Mouse (Mus musculus): ENCODE measurements at regions not wholly inside any gene's neighbourhood (a gene's known extent, or its start where the extent isn't known, plus 50 kb on each side); places are given as distances from the start of the nearest gene placed in this dataset.

- Histone ChIP-seq H3K36me3 (ENCODE audit: control insufficient read depth, insufficient read depth, low read length) (no peaks in the 10 kb centered on the region), H3K27ac (replicated peaks in 1 of 2; ENCODE audit: control insufficient read depth in 1 of 2, insufficient read depth in 1 of 2, low read depth in 2 of 2, low read length in 2 of 2) (no peak overlapping the region), H3K9me3 (ENCODE audit: control insufficient read depth, low read length) (no peaks in the 10 kb centered on the region), H3K4me1 (ENCODE audit: control insufficient read depth in 2 of 2, insufficient read depth in 2 of 2, low read length in 2 of 2) (peaks cover 22 to 25% of the 10 kb centered on the region in 2 experiments), H3K9ac (ENCODE audit: low read length) (no peak overlapping the region), H3K27me3 (ENCODE audit: control insufficient read depth, insufficient read depth, low read length) (no peaks in the 10 kb centered on the region), H3K4me2 (ENCODE audit: low read length) (no peak overlapping the region; the same call in 1 of the 2 replicates), H3K4me3 (ENCODE audit: control insufficient read depth in 1 of 2, insufficient read depth in 1 of 2, low read depth in 1 of 2, low read length in 2 of 2) (no peak overlapping the region)
- ATAC-seq (ENCODE audit: insufficient number of reproducible peaks, insufficient read depth, low FRiP score, low read depth), result no peak
- WGBS, result 12% methylated on average over 6 of the region's 6 CpGs
Measured at GRCm38 (mm10) chr11:89185862-89186261, 112.2 kb downstream of the Gm525 start.

GRCm38 (mm10) chr11:89181471-89181870 lies 107.8 kb downstream of the Gm525 start:
- H3K9ac ChIP-seq (ENCODE audit: low read length), result no peak overlapping the region
- ATAC-seq (ENCODE audit: insufficient number of reproducible peaks, insufficient read depth, low FRiP score, low read depth), result no peak
- H3K4me1 ChIP-seq (ENCODE audit: control insufficient read depth in 2 of 2, insufficient read depth in 2 of 2, low read length in 2 of 2), result peaks cover 10 to 13% of the 10 kb centered on the region in 2 experiments
- no peaks in the 10 kb centered on the region for H3K36me3 ChIP-seq (ENCODE audit: control insufficient read depth, insufficient read depth, low read length)
- H3K27ac ChIP-seq (replicated peaks in 1 of 2; ENCODE audit: control insufficient read depth in 1 of 2, insufficient read depth in 1 of 2, low read depth in 2 of 2, low read length in 2 of 2), result no peak overlapping the region
- H3K4me3 ChIP-seq (ENCODE audit: control insufficient read depth in 1 of 2, insufficient read depth in 1 of 2, low read depth in 1 of 2, low read length in 2 of 2), result no peak overlapping the region
- no peak overlapping the region for H3K4me2 ChIP-seq (ENCODE audit: low read length)
- H3K9me3 ChIP-seq (ENCODE audit: control insufficient read depth, low read length), result no peaks in the 10 kb centered on the region
- 80% methylated on average over 5 of the region's 5 CpGs for WGBS
- no peaks in the 10 kb centered on the region for H3K27me3 ChIP-seq (ENCODE audit: control insufficient read depth, insufficient read depth, low read length)

GRCm38 (mm10) chr11:89178436-89178835 lies 104.8 kb downstream of the Gm525 start:
- H3K4me2 ChIP-seq (ENCODE audit: low read length), result no peak overlapping the region
- H3K36me3 ChIP-seq (ENCODE audit: control insufficient read depth, insufficient read depth, low read length), result no peaks in the 10 kb centered on the region
- no peaks in the 10 kb centered on the region for H3K9me3 ChIP-seq (ENCODE audit: control insufficient read depth, low read length)
- no peaks in the 10 kb centered on the region for H3K27me3 ChIP-seq (ENCODE audit: control insufficient read depth, insufficient read depth, low read length)
- H3K27ac ChIP-seq (replicated peaks in 1 of 2; ENCODE audit: control insufficient read depth in 1 of 2, insufficient read depth in 1 of 2, low read depth in 2 of 2, low read length in 2 of 2), result no peak overlapping the region
- 89% methylated on average over 7 of the region's 7 CpGs for WGBS
- H3K4me3 ChIP-seq (ENCODE audit: control insufficient read depth in 1 of 2, insufficient read depth in 1 of 2, low read depth in 1 of 2, low read length in 2 of 2), result no peak overlapping the region
- H3K9ac ChIP-seq (ENCODE audit: low read length), result no peak overlapping the region
- peaks cover 8% of the 10 kb centered on the region in 2 experiments; a peak in 3 of 4 replicates for H3K4me1 ChIP-seq (ENCODE audit: control insufficient read depth in 2 of 2, insufficient read depth in 2 of 2, low read length in 2 of 2)
- no peak for ATAC-seq (ENCODE audit: insufficient number of reproducible peaks, insufficient read depth, low FRiP score, low read depth)

- under 1% methylated on average over 9 of the region's 9 CpGs for whole genome bisulfite sequencing
- Histone ChIP-seq H3K4me2 (ENCODE audit: low read length) (peak overlapping the region; percentile 37), H3K9ac (ENCODE audit: low read length) (peak overlapping the region; percentile 35; the same call in 1 of the 2 replicates), H3K9me3 (ENCODE audit: control insufficient read depth, low read length) (no peaks in the 10 kb centered on the region), H3K4me3 (ENCODE audit: control insufficient read depth in 1 of 2, insufficient read depth in 1 of 2, low read depth in 1 of 2, low read length in 2 of 2) (no peak overlapping the region), H3K36me3 (ENCODE audit: control insufficient read depth, insufficient read depth, low read length) (no peaks in the 10 kb centered on the region), H3K27ac (replicated peaks in 1 of 2; ENCODE audit: control insufficient read depth in 1 of 2, insufficient read depth in 1 of 2, low read depth in 2 of 2, low read length in 2 of 2) (no peak overlapping the region), H3K27me3 (ENCODE audit: control insufficient read depth, insufficient read depth, low read length) (no peaks in the 10 kb centered on the region), H3K4me1 (ENCODE audit: control insufficient read depth in 2 of 2, insufficient read depth in 2 of 2, low read length in 2 of 2) (peaks cover 8% of the 10 kb centered on the region in 2 experiments; a peak in 3 of 4 replicates)
- no peak for ATAC-seq (ENCODE audit: insufficient number of reproducible peaks, insufficient read depth, low FRiP score, low read depth)
Measured at GRCm38 (mm10) chr11:89175511-89175910, 101.9 kb downstream of the Gm525 start.

GRCm38 (mm10) chr11:89174967-89175366 lies 101.3 kb downstream of the Gm525 start:
- Histone ChIP-seq H3K4me3 (ENCODE audit: control insufficient read depth in 1 of 2, insufficient read depth in 1 of 2, low read depth in 1 of 2, low read length in 2 of 2) (no peak overlapping the region), H3K4me1 (ENCODE audit: control insufficient read depth in 2 of 2, insufficient read depth in 2 of 2, low read length in 2 of 2) (peaks cover 8% of the 10 kb centered on the region in 2 experiments; a peak in 3 of 4 replicates), H3K4me2 (ENCODE audit: low read length) (peak overlapping the region; percentile 37), H3K9ac (ENCODE audit: low read length) (no peak overlapping the region), H3K9me3 (ENCODE audit: control insufficient read depth, low read length) (no peaks in the 10 kb centered on the region), H3K27ac (replicated peaks in 1 of 2; ENCODE audit: control insufficient read depth in 1 of 2, insufficient read depth in 1 of 2, low read depth in 2 of 2, low read length in 2 of 2) (no peak overlapping the region), H3K27me3 (ENCODE audit: control insufficient read depth, insufficient read depth, low read length) (no peaks in the 10 kb centered on the region), H3K36me3 (ENCODE audit: control insufficient read depth, insufficient read depth, low read length) (no peaks in the 10 kb centered on the region)
- no peak for ATAC-seq (ENCODE audit: insufficient number of reproducible peaks, insufficient read depth, low FRiP score, low read depth)
- 32% methylated on average over 6 of the region's 6 CpGs for WGBS

DNA sequence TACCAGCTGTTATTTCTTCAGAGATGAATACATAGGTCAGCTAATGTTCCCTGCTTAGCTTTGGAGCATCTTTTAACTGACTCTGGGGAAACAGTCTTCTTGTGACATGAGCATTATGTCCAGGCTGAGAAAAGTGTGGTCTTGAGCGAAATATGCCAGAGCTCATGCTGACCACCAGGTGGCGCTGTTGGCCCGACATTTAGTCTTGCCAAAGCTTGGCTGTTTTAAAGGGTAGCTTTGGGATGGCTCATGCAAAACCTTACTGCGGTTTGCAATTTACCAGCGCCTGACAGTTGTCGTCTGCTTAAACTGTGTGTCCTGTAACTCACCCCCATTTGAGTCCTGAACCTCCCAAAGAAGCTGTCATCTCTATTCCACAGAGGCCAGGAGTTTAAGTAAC lies 91.6 kb downstream of the Gm525 start:
- H3K36me3 ChIP-seq (ENCODE audit: control insufficient read depth, insufficient read depth, low read length), result no peaks in the 10 kb centered on the region
- ATAC-seq (ENCODE audit: insufficient number of reproducible peaks, insufficient read depth, low FRiP score, low read depth), result no peak
- no peaks in the 10 kb centered on the region for H3K4me1 ChIP-seq (ENCODE audit: control insufficient read depth in 2 of 2, insufficient read depth in 2 of 2, low read length in 2 of 2)
- H3K4me2 ChIP-seq (ENCODE audit: low read length), result no peak overlapping the region
- H3K4me3 ChIP-seq (ENCODE audit: control insufficient read depth in 1 of 2, insufficient read depth in 1 of 2, low read depth in 1 of 2, low read length in 2 of 2), result no peak overlapping the region
- no peaks in the 10 kb centered on the region for H3K27me3 ChIP-seq (ENCODE audit: control insufficient read depth, insufficient read depth, low read length)
- 15% methylated on average over 6 of the region's 6 CpGs for WGBS
- no peak overlapping the region for H3K27ac ChIP-seq (replicated peaks in 1 of 2; ENCODE audit: control insufficient read depth in 1 of 2, insufficient read depth in 1 of 2, low read depth in 2 of 2, low read length in 2 of 2)
- no peak overlapping the region for H3K9ac ChIP-seq (ENCODE audit: low read length)
- H3K9me3 ChIP-seq (ENCODE audit: control insufficient read depth, low read length), result no peaks in the 10 kb centered on the region

DNA sequence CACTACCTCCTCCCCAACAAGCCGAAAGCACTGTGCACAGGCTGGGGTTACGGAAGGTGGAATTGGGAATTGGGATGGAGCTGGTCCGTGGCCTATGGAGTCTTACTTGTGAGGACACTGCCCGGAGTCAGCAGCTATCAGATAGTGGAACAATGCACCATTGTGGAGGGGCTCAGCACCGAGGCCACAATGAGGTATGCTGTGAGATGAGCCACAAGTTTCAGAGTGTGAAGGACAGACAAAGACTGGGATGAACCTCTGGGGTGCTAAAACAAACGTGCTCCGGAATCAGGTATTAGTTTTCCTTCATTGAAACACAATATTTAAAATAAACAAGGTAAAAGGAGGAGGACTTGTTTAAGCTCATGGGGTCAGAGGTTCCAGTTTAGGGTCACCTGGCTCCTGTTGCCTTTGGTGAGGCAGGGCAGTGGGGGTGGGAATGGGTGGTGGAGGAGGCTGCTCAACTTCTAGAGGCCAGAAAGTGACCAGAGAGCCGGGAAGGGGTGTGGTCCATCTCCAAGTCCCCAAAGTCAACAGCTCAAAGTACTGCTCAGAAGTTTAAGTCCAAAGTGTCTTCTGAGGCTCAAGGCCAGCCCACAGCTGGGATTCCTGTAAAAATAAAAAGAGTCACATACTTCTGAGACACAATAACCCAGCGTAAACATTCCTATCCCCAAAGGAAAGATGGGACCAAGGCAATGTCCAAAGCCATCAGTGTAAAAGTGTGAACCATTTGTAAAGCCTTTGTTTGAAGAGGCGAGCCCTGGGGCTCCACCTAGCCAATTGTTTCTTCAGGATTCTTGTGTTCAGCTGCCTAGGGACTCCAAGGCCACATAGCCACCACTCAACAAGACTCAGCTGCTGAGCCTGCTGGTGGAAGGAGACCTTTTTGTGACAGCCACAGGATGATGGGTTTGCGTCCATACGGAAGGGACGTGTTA lies 80.1 kb downstream of the Gm525 start:
- H3K4me3 ChIP-seq (ENCODE audit: control insufficient read depth in 1 of 2, insufficient read depth in 1 of 2, low read depth in 1 of 2, low read length in 2 of 2), result no peak overlapping the region
- no peak overlapping the region for H3K27ac ChIP-seq (replicated peaks in 1 of 2; ENCODE audit: control insufficient read depth in 1 of 2, insufficient read depth in 1 of 2, low read depth in 2 of 2, low read length in 2 of 2)
- H3K4me1 ChIP-seq (ENCODE audit: control insufficient read depth in 2 of 2, insufficient read depth in 2 of 2, low read length in 2 of 2), result no peaks in the 10 kb centered on the region; a peak in 1 of 4 replicates
- H3K9ac ChIP-seq (ENCODE audit: low read length), result no peak overlapping the region
- 78% methylated on average over 13 of the region's 13 CpGs for WGBS
- no peaks in the 10 kb centered on the region for H3K27me3 ChIP-seq (ENCODE audit: control insufficient read depth, insufficient read depth, low read length)
- ATAC-seq (ENCODE audit: insufficient number of reproducible peaks, insufficient read depth, low FRiP score, low read depth), result no peak
- H3K36me3 ChIP-seq (ENCODE audit: control insufficient read depth, insufficient read depth, low read length), result no peaks in the 10 kb centered on the region
- H3K4me2 ChIP-seq (ENCODE audit: low read length), result no peak overlapping the region
- H3K9me3 ChIP-seq (ENCODE audit: control insufficient read depth, low read length), result no peaks in the 10 kb centered on the region

Measured in heart, embryonic 14.5 days (tissue).